Mouse (Mus musculus): ENCODE measurements around the gene Arpc1b.
A peak's percentile ranks its signal among the peaks of the same experiment; 100 is the strongest.
"Not testable (repeated sequence)": the region's sequence is repeated elsewhere in the genome, so short reads cannot be mapped to it uniquely, and the experiment has no call there.

The Arpc1b gene

GRCm38 (mm10) chr5:145114071-145114605 lies at the start of gene Arpc1b:
Arpc1b (plus strand) TSS chr5:145114215.
- peak; percentile 86 to 90 for DNase-seq (ENCODE audit: inconsistent age in 2 of 2, low spot score in 1 of 2)

GRCm38 (mm10) chr5:145064765-145065340 lies 49.2 kb upstream of the Arpc1b start:
- no peak for DNase-seq (ENCODE audit: inconsistent age in 2 of 2, low spot score in 1 of 2)

DNA sequence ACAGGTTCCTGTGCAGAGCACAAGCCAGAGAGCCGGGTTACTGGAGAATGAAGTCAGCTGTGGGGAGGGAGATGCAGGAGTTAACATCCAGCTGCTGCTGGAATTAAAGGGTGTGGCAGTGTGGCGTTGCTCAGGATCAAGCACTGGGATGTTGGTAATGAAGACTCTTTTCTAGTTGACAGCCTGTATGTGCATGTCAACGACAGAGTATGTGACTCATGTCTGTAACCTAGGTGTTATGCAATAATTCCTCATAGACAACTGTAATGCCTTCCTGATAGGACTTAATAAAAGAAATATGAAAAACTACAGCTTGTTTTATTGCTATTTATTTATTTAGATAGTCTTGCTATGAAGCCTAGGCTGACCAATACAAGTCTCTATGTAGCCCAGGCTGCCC lies 45.2 kb upstream of the Arpc1b start:
- peak in 1 of 2 experiments; percentile 16 for DNase-seq (ENCODE audit: inconsistent age in 2 of 2, low spot score in 1 of 2)

DNA sequence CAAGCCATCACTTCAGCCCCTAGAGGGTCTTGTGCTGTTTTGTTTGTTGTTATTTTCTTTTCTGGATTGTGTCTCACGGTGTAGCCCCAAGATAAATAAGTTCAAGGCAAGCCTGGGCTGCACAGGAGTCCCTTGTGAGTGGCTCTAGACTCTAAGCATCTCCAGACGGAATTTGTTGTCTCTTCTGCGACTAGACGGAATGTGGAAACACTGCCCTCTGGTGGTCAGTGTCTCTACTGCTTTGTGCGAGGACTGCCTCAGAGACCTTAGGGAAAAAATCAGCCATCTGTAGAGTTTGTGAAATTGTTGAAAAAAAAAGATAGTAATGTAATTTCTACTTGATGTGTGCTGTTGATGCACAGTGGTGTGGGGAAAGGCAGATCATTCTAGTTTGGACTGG lies 44.3 kb upstream of the Arpc1b start:
- DNase-seq (ENCODE audit: inconsistent age in 2 of 2, low spot score in 1 of 2) = peak; percentile 56 to 88

DNA sequence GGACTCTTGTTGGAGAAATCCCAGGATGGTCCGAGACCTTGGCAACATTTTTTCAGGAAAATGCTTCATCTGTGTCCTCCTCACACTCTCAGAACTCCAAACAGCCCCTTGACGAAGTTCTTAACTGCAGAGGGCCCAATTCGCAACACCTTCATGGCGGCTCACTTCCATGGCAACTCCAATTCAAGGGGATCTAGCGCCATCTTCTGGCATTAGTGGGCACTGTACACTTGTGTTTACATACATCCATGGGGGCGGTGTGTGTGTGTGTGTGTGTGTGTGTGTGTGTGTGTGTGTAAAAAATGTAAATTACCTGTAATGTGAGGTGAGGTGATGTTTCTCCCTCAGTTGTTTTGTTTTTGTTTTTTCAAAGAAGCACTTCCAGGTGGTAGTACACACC lies 42.7 kb upstream of the Arpc1b start:
- no peak for DNase-seq (ENCODE audit: inconsistent age in 2 of 2, low spot score in 1 of 2)

DNA sequence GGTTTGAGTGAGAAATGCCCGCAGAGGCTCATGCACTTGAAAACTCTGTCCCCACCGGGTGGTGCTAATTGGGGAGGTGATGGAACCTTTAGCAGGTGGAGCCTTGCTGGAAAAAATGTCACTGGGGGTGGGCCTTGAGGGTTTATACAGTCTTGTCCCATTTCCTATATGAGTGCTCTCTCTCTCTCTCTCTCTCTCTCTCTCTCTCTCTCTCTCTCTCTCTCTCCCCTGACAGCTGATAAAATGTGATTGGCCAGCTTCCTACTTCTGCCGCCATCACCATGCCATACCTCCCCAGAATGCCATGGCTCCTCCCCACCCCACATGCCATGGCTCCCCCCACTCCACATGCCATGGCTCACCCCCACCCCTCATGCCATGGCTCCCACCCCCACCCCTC lies 38.9 kb upstream of the Arpc1b start:
- no peak for DNase-seq (ENCODE audit: inconsistent age in 2 of 2, low spot score in 1 of 2)

DNA sequence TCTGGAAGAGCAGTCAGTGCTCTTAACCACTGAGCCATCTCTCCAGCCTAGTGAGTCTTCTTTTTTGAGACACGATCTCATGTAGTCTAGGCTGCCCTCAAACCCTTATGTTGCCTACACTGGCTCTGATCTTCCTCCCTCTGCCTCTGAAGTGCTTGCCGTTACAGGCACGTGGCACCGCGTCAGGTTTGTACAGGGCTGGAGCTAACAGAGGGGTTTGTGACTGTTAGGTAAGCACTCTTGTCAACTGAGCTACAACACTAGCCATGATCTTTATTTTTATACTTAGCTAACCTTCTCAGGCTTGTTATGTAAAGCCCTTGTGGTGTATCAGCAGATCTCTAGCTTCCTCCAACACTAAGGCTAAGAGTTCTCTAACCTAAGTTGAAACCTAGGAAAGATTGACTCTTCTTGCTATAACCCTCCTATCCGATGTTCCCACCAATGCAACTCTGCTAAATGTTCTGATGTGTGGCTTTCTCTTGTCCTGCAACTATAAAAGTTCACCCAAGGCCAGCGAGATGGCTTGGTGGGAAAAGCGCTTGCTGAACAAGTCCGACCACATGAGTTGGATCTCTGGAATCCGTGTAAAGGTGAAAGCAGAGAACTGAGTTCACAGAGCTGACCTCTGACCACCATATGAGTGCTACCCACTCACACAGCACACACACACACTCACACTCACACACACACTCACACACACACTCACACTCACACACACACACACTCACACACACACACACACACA lies 32.0 kb upstream of the Arpc1b start:
- DNase-seq (ENCODE audit: inconsistent age in 2 of 2, low spot score in 1 of 2) = no peak

DNA sequence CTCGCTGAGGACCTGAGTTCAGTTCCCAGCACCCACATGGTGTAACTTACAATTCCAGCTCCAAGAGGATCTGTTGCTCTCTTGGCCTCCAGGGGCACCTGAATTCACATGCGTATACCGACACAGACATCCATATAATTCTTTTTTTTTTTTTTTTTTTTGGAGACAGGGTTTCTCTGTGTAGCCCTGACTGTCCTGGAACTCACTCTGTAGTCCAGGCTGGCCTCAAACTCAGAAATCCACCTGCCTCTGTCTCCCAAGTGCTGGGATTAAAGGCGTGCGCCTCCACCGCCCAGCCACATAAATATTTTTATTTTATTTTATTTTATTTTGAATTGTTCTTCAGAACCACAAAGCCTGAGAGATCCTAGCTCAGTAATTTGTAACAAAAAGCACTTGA lies 30.8 kb upstream of the Arpc1b start:
- not testable (repeated sequence) for DNase-seq (ENCODE audit: inconsistent age in 2 of 2, low spot score in 1 of 2)

DNA sequence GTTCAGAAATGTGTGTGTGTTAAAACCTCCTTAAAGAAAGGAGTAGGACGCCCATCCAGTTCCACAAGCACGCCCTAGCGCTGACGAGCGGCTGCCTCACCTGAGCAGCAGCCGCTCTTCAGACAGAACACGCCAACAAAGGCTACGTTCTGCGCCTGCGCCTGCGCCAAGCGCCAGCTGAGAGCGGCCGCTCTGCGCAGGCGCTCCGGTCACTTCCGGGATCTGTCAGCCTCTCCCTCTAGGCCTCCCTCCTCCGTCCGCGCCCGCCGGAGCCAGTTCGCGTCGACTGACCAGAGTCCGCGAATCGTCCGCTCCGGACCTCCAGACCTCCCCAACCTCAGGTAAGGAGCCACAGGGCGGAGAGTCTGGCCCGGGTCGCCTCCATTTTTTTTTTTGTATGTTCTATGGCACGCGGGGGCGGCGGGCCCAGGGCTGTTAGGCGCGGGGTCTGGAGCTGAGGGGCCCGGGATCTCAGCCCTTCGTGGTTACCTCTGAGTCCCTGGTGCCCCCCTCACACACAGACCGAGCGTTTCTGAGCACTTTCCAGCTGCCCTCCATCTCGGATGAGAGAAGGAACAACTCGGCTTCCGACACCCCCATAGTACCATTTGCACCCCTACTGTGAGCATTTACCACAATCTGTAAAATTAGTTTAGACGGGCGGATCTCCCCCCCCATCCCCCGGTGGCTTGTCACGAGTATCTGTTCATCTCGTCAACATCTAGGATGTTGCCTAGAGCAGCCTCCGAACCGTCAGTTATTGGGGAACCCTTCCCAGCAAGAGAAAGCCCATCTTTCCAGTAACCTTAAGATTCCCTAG lies 30.2 kb upstream of the Arpc1b start, which contains the start of the genes Arpc1a and Kpna7:
Arpc1a (plus strand) TSS at position 199 of the 820 bp plus-strand sequence.
Kpna7 (minus strand) TSS at position 399 of the 820 bp plus-strand sequence.
- peak; percentile 95 to 96 for DNase-seq (ENCODE audit: inconsistent age in 2 of 2, low spot score in 1 of 2)

- no peak for DNase-seq (ENCODE audit: inconsistent age in 2 of 2, low spot score in 1 of 2)
These were observed 29.2 kb upstream of the Arpc1b start for GRCm38 (mm10) chr5:145084822-145085221.

- DNase-seq (ENCODE audit: inconsistent age in 2 of 2, low spot score in 1 of 2) = no peak
These were observed 25.8 kb upstream of the Arpc1b start for GRCm38 (mm10) chr5:145088186-145088585.

- DNase-seq (ENCODE audit: inconsistent age in 2 of 2, low spot score in 1 of 2) = no peak
These were observed 24.1 kb upstream of the Arpc1b start for GRCm38 (mm10) chr5:145089878-145090277.

GRCm38 (mm10) chr5:145096195-145096594 lies 17.8 kb upstream of the Arpc1b start:
- no peak for DNase-seq (ENCODE audit: inconsistent age in 2 of 2, low spot score in 1 of 2)

DNA sequence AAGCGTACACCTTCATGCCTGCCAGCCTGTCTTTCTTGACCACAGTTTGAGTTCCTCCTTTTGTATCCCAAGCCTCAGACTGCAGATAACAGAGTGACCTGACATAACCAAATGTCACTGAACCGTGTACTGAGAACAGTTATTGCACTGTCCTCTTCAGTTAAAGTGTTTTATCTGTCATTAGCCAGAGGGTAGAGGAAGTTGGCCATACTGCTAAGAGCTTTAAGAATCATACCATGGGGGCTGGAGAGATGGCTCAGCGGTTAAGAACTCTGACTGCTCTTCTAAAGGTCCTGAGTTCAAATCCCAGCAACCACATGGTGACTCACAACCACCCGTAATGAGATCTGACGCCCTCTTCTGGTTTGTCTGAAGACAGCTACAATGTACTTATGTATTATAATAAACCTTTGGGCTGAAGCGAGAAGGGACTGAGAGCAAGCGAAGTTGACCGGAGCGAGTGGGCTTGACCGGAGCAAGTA lies 15.6 kb upstream of the Arpc1b start:
- no peak for DNase-seq (ENCODE audit: inconsistent age in 2 of 2, low spot score in 1 of 2)

GRCm38 (mm10) chr5:145100960-145101359 lies 13.1 kb upstream of the Arpc1b start:
- DNase-seq (ENCODE audit: inconsistent age in 2 of 2, low spot score in 1 of 2) = no peak

GRCm38 (mm10) chr5:145101451-145101850 lies 12.6 kb upstream of the Arpc1b start:
- not testable (repeated sequence) for DNase-seq (ENCODE audit: inconsistent age in 2 of 2, low spot score in 1 of 2)

GRCm38 (mm10) chr5:145102706-145103105 lies 11.3 kb upstream of the Arpc1b start:
- DNase-seq (ENCODE audit: inconsistent age in 2 of 2, low spot score in 1 of 2) = no peak

GRCm38 (mm10) chr5:145104328-145104727 lies 9.7 kb upstream of the Arpc1b start:
- DNase-seq (ENCODE audit: inconsistent age in 2 of 2, low spot score in 1 of 2) = no peak

DNA sequence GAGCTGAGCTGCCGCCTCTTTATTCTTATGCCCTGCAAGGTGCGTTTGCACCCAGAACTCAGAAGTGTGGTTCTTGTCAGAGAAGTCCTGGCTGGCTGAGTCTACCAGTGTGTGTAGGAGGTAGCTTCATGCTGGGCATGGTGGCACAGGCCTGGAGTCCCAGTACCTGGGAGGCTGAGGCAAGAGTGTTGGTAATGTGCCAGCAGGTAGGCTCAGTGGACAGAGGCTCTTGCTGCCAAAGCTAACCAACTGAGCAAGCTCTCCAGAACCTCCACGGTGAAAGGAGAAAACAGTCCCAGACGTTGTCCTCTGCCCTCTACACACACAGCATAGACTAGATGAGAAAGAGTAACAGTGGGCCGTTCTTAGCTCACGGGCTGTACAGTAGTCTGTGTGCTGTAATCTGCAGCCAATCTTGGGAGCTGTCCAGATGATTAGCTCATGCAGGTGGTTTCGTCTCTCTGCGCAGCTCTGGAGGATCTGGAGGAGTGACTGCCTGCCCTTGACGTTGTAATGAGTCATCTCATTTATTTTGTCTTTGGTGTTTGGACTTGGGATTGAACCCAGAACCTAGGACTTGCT lies 8.2 kb upstream of the Arpc1b start:
- DNase-seq (ENCODE audit: inconsistent age in 2 of 2, low spot score in 1 of 2) = peak; percentile 76 to 79

GRCm38 (mm10) chr5:145110401-145110800 lies 3.6 kb upstream of the Arpc1b start:
- DNase-seq (ENCODE audit: inconsistent age in 2 of 2, low spot score in 1 of 2) = no peak

GRCm38 (mm10) chr5:145112566-145112965 lies 1.4 kb upstream of the Arpc1b start:
- DNase-seq (ENCODE audit: inconsistent age in 2 of 2, low spot score in 1 of 2) = peak; percentile 58 to 72

Data from adrenal gland, adult (tissue).